Mouse (Mus musculus) heart, embryonic 16.5 days (tissue): Measurements from ENCODE around the gene Arhgap9. TPM values are rescaled to one million over a fixed set of nuclear protein-coding genes. Genes with fewer than 3 reads are reported as not detected.
A peak's percentile ranks its signal among the peaks of the same experiment; 100 is the strongest.

ENCODE experiments used
- ATAC-seq: fragments of 200-750 bp; cut with Nextera tagmentation; replicated peaks from 2 replicates; pipeline ENCODE4 v1.8.0; 2017; ENCODE audit warnings: moderate number of reproducible peaks; ENCODE audit not compliant: insufficient read depth, low FRiP score; ENCODE audit errors: extremely low read depth
- H3K27ac ChIP-seq: fragments of 300-500 bp; sonication (generic); 2 replicates; pipeline ENCODE4 v1.5.1; 2014; ENCODE audit warnings: mild to moderate bottlenecking, low read length, control low read depth, moderate library complexity
- H3K27me3 ChIP-seq: fragments of 300-500 bp; sonication (generic); 2 replicates; pipeline ENCODE4 v1.6.1; 2014; ENCODE audit warnings: low read length, mixed read lengths; ENCODE audit not compliant: control insufficient read depth, insufficient read depth
- H3K36me3 ChIP-seq: fragments of 300-500 bp; sonication (generic); 2 replicates; pipeline ENCODE4 v1.6.1; 2014; ENCODE audit not compliant: control insufficient read depth, insufficient read depth
- H3K4me1 ChIP-seq: fragments of 300-500 bp; sonication (generic); 2 replicates; pipeline ENCODE4 v1.6.1; 2014; ENCODE audit warnings: low read length, mixed read lengths; ENCODE audit not compliant: control insufficient read depth, insufficient read depth
- H3K4me2 ChIP-seq: fragments of 300-500 bp; sonication (generic); 2 replicates; pipeline ENCODE4 v1.6.1; 2014; ENCODE audit warnings: low read depth, mild to moderate bottlenecking, control low read depth, low read length
- H3K4me3 ChIP-seq: fragments of 300-500 bp; sonication (generic); 2 replicates; pipeline ENCODE4 v1.5.1; 2014; ENCODE audit warnings: mild to moderate bottlenecking, control low read depth, low read length
- H3K9ac ChIP-seq: fragments of 300-500 bp; sonication (generic); 2 replicates; pipeline ENCODE4 v1.6.1; 2014; ENCODE audit warnings: low read length, control low read depth
- H3K9me3 ChIP-seq: fragments of 300-500 bp; sonication (generic); replicated peaks from 2 replicates; pipeline ENCODE4 v1.6.1; 2016; ENCODE audit warnings: low read length; ENCODE audit not compliant: control insufficient read depth
- WGBS: fragments of 180-500 bp; shearing (Covaris S2); extraction: QIAGEN DNeasy Blood & Tissue Kit; methylation state at CpG from one replicate; pipeline ENCODE4 v1.1.7; 2014; 5-methylcytosine and 5-hydroxymethylcytosine counted together
- polyA plus RNA-seq: library from polyadenylated mRNA; unstranded; fragments of >200 nt; fragmentation: Nextera tagmentation; extraction: Ambion mirVana; gene quantifications from 2 replicates; pipeline ENCODE4 v1.2.1, GENCODE M21; 2015

Gene Arhgap9
- polyA plus RNA-seq, 1 experiment from 2014 or later = 15.9 TPM

GRCm38 (mm10) chr10:127353909-127354895 lies 32.4 kb downstream of the Arhgap9 start, which contains the start of gene Inhbe:
Gene Inhbe (minus strand): TSS chr10:127354411.
- H3K4me1 ChIP-seq = no peaks in the 10 kb centered on the region
- H3K36me3 ChIP-seq = no peaks in the 10 kb centered on the region
- H3K27me3 ChIP-seq = 0 out of 2 replicates have a peak, but pooled peaks cover 5% of the 10 kb centered on the region
- peak within 1 kb of the TSS; percentile 50; the same call in 1 of the 2 replicates for H3K27ac ChIP-seq
- 67% methylated on average over 18 of the region's 18 CpGs for WGBS
- no peak within 1 kb of the TSS for H3K4me2 ChIP-seq
- peak; percentile 42 for ATAC-seq
- H3K9ac ChIP-seq = no peak within 1 kb of the TSS
- H3K4me3 ChIP-seq = no peak within 1 kb of the TSS
- H3K9me3 ChIP-seq = no peaks in the 10 kb centered on the region

GRCm38 (mm10) chr10:127355336-127355735 lies 33.6 kb downstream of the Arhgap9 start:
- no peaks in the 10 kb centered on the region for H3K9me3 ChIP-seq
- H3K4me1 ChIP-seq = no peaks in the 10 kb centered on the region
- H3K36me3 ChIP-seq = no peaks in the 10 kb centered on the region
- ATAC-seq = no peak
- no peak overlapping the region for H3K27ac ChIP-seq
- 0 out of 2 replicates have a peak, but pooled peaks cover 5% of the 10 kb centered on the region for H3K27me3 ChIP-seq
- H3K9ac ChIP-seq = no peak overlapping the region
- WGBS = 75% methylated on average over 10 of the region's 10 CpGs
- no peak overlapping the region for H3K4me3 ChIP-seq
- H3K4me2 ChIP-seq = no peak overlapping the region

GRCm38 (mm10) chr10:127360714-127361113 lies 39.0 kb downstream of the Arhgap9 start:
- Histone ChIP-seq H3K9me3 (no peaks in the 10 kb centered on the region), H3K9ac (no peak overlapping the region), H3K27me3 (no peaks in the 10 kb centered on the region), H3K4me2 (no peak overlapping the region), H3K4me1 (no peaks in the 10 kb centered on the region), H3K36me3 (no peaks in the 10 kb centered on the region), H3K27ac (no peak overlapping the region), H3K4me3 (no peak overlapping the region)
- 72% methylated on average over 3 of the region's 3 CpGs for WGBS
- ATAC-seq = no peak

- H3K4me1 ChIP-seq = no peaks in the 10 kb centered on the region
- no peaks in the 10 kb centered on the region for H3K36me3 ChIP-seq
- H3K27ac ChIP-seq = no peak overlapping the region
- no peaks in the 10 kb centered on the region for H3K27me3 ChIP-seq
- H3K4me2 ChIP-seq = no peak overlapping the region
- WGBS = 66% methylated on average over 5 of the region's 5 CpGs
- no peak overlapping the region for H3K9ac ChIP-seq
- ATAC-seq = no peak
- H3K9me3 ChIP-seq = no peaks in the 10 kb centered on the region
- no peak overlapping the region for H3K4me3 ChIP-seq
Measured at GRCm38 (mm10) chr10:127367116-127367515, 45.4 kb downstream of the Arhgap9 start.

- WGBS = 79% methylated on average over 2 of the region's 2 CpGs
- H3K4me3 ChIP-seq = no peak overlapping the region
- no peak overlapping the region for H3K4me2 ChIP-seq
- H3K36me3 ChIP-seq = no peaks in the 10 kb centered on the region
- ATAC-seq = no peak
- no peak overlapping the region for H3K27ac ChIP-seq
- no peak overlapping the region for H3K9ac ChIP-seq
- H3K9me3 ChIP-seq = peaks cover 4% of the 10 kb centered on the region; the same call in 1 of the 2 replicates
- no peaks in the 10 kb centered on the region for H3K4me1 ChIP-seq
- no peaks in the 10 kb centered on the region for H3K27me3 ChIP-seq
Measured at GRCm38 (mm10) chr10:127368273-127368672, 46.5 kb downstream of the Arhgap9 start.

GRCm38 (mm10) chr10:127369834-127370820 lies 48.4 kb downstream of the Arhgap9 start, which contains the start of gene Inhbc:
Gene Inhbc (minus strand): TSS chr10:127370431.
- no peak for ATAC-seq
- 68% methylated on average over 22 of the region's 22 CpGs for WGBS
- Histone ChIP-seq H3K27ac (no peak within 1 kb of the TSS), H3K27me3 (no peaks in the 10 kb centered on the region), H3K4me2 (no peak within 1 kb of the TSS), H3K9me3 (peaks cover 4% of the 10 kb centered on the region; the same call in 1 of the 2 replicates), H3K9ac (no peak within 1 kb of the TSS), H3K36me3 (no peaks in the 10 kb centered on the region), H3K4me3 (no peak within 1 kb of the TSS), H3K4me1 (no peaks in the 10 kb centered on the region)

GRCm38 (mm10) chr10:127371023-127371422 lies 49.3 kb downstream of the Arhgap9 start:
- no peaks in the 10 kb centered on the region for H3K27me3 ChIP-seq
- no peaks in the 10 kb centered on the region for H3K36me3 ChIP-seq
- 63% methylated on average over 2 of the region's 2 CpGs for WGBS
- no peak overlapping the region for H3K27ac ChIP-seq
- H3K4me2 ChIP-seq = no peak overlapping the region
- H3K9me3 ChIP-seq = peaks cover 4% of the 10 kb centered on the region; the same call in 1 of the 2 replicates
- H3K4me1 ChIP-seq = no peaks in the 10 kb centered on the region
- no peak overlapping the region for H3K9ac ChIP-seq
- no peak for ATAC-seq
- no peak overlapping the region for H3K4me3 ChIP-seq

GRCm38 (mm10) chr10:127377700-127378099 lies 55.9 kb downstream of the Arhgap9 start:
- ATAC-seq = no peak
- H3K36me3 ChIP-seq = no peaks in the 10 kb centered on the region
- 62% methylated on average over 3 of the region's 3 CpGs for WGBS

More at GRCm38 (mm10) chr10:127377700-127378099, 55.9 kb downstream of the Arhgap9 start:
- Histone ChIP-seq H3K4me2 (no peak overlapping the region), H3K27ac (no peak overlapping the region), H3K9ac (no peak overlapping the region), H3K4me1 (peaks cover 7% of the 10 kb centered on the region), H3K4me3 (no peak overlapping the region), H3K9me3 (peaks cover 3% of the 10 kb centered on the region; the same call in 1 of the 2 replicates), H3K27me3 (no peaks in the 10 kb centered on the region)
